ENCODE assay signal across 14 mouse cellular contexts in the genomic region with DNA sequence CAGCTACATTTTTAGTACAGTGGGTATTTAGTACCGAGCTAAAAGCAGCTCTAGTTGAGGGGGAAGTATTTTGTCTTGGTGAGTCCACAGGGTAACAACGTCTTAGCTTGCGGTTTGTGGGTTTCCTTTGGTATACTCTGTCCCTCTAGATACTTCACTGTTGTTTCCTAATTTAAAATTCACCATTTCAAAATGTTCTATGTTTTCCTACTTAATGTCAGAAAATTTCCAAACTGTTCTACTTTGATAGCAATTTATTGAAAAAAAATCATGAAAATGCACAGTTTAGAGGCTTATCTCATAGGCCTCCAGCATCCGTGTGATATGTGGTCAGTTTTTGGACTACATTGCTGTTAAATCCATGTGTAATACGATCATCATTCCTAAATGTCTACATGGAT.
A peak's percentile ranks its signal among the peaks of the same experiment; 100 is the strongest.
DNase-seq lines count a peak whose midpoint lies in the region; ATAC-seq and TF ChIP-seq lines count a peak whose summit lies in the region.
"Had no signal": no experiment of that assay in that cellular context is flagged by ENCODE, and none has a peak within 500 bp of the region (broad histone marks: within the 10 kb centered on the region; RNA-seq: fewer than 3 reads in every experiment).

No protein-coding gene starts in this region.

- DNase-seq in kidney, adult 2 months = peak; percentile 19
- DNase-seq in kidney, postnatal 25 days = no peak
- DNase-seq in CD4-positive helper T cell, adult 2 months (ENCODE audit: low read depth, low spot score) = peak; percentile 11
- no peak for DNase-seq in forebrain, embryonic 10.5 days (ENCODE audit: extremely low spot score, low spot score)
- DNase-seq in urinary bladder, postnatal 14 days (ENCODE audit: low spot score) = no peak
- no peak for DNase-seq in retina, postnatal 1 day
- DNase-seq: gastrocnemius, postnatal 25 days; midbrain, embryonic 14.5 days had no signal

- no peaks in the 10 kb centered on the region for H3K36me3 ChIP-seq in kidney, adult 2 months (ENCODE audit: control insufficient read depth, insufficient read depth, low read length)
- no peaks in the 10 kb centered on the region for H3K36me3 ChIP-seq in forebrain, embryonic 10.5 days (replicated peaks)
- H3K36me3 ChIP-seq: forebrain, embryonic 12.5 days; limb, embryonic 15.5 days had no signal

- no peak overlapping the region for H3K4me3 ChIP-seq in kidney, adult 2 months (ENCODE audit: insufficient read depth, low read depth, low read length)
- H3K4me3 ChIP-seq in forebrain, embryonic 10.5 days = no peak overlapping the region
- H3K4me3 ChIP-seq: forebrain, embryonic 12.5 days; limb, embryonic 15.5 days had no signal

- no peaks in the 10 kb centered on the region for H3K4me1 ChIP-seq in kidney, adult 2 months (ENCODE audit: control insufficient read depth, insufficient read depth, low read length)
- peaks cover 8% of the 10 kb centered on the region for H3K4me1 ChIP-seq in forebrain, embryonic 10.5 days
- H3K4me1 ChIP-seq: limb, embryonic 15.5 days had no signal

- TF ChIP-seq POLR2A in kidney, adult 2 months (IDR thresholded peaks at IDR 0.05; ENCODE audit: low read depth, low read length) = no peak

- TF ChIP-seq CTCF in kidney, adult 2 months (conservative IDR thresholded peaks at IDR 0.05; ENCODE audit: insufficient read depth, insufficient read length, low read depth, low read length) = no peak

- no peaks in the 10 kb centered on the region for H3K27me3 ChIP-seq in kidney, adult 2 months (replicated peaks; ENCODE audit: control insufficient read depth, insufficient read depth, low read length)
- H3K27me3 ChIP-seq in forebrain, embryonic 10.5 days (ENCODE audit: poor library complexity, severe bottlenecking) = no peaks in the 10 kb centered on the region
- H3K27me3 ChIP-seq: forebrain, embryonic 12.5 days; limb, embryonic 15.5 days had no signal

- peak; percentile 84 for ATAC-seq in common myeloid progenitor, adult 5-6 weeks (replicated peaks; ENCODE audit: low read depth, poor library complexity, severe bottlenecking)
- ATAC-seq in megakaryocyte, adult 5-6 weeks (ENCODE audit: poor library complexity, severe bottlenecking) = peak; percentile 80
- ATAC-seq: activated CD4-positive, CD25-positive, alpha-beta regulatory T cell, adult 4 months; intestine, embryonic 16.5 days had no signal

- no peaks in the 10 kb centered on the region for H3K9me3 ChIP-seq in forebrain, embryonic 10.5 days
- H3K9me3 ChIP-seq: forebrain, embryonic 12.5 days; limb, embryonic 15.5 days had no signal

- 77% methylated on average over 5 of the region's 5 CpGs for WGBS in kidney, adult 2 months
- WGBS in forebrain, embryonic 10.5 days = 86% methylated on average over 5 of the region's 5 CpGs

- H3K27ac ChIP-seq in kidney, adult 2 months (ENCODE audit: insufficient read depth, low read depth, low read length) = no peak overlapping the region
- no peak overlapping the region for H3K27ac ChIP-seq in forebrain, embryonic 10.5 days
- H3K27ac ChIP-seq: forebrain, embryonic 12.5 days; limb, embryonic 15.5 days had no signal

Comparison
In these comparisons a context has a peak if more than half of its experiments do, and no peak if none do; other contexts are left out.
1. DNase-seq: peak in kidney, adult 2 months (single experiment) and CD4-positive helper T cell, adult 2 months (single experiment); none in kidney, postnatal 25 days (0 of 2), forebrain, embryonic 10.5 days (single experiment), urinary bladder, postnatal 14 days (single experiment) and retina, postnatal 1 day (single experiment).